Mouse (Mus musculus): Measurements from ENCODE around the gene Rmnd5b. TPM values are rescaled to one million over a fixed set of nuclear protein-coding genes. Genes with fewer than 3 reads are reported as not detected.

The Rmnd5b gene
- total and polyA plus RNA-seq, 3 experiments: 41.1 to 59.5 (median 46.7) TPM

DNA sequence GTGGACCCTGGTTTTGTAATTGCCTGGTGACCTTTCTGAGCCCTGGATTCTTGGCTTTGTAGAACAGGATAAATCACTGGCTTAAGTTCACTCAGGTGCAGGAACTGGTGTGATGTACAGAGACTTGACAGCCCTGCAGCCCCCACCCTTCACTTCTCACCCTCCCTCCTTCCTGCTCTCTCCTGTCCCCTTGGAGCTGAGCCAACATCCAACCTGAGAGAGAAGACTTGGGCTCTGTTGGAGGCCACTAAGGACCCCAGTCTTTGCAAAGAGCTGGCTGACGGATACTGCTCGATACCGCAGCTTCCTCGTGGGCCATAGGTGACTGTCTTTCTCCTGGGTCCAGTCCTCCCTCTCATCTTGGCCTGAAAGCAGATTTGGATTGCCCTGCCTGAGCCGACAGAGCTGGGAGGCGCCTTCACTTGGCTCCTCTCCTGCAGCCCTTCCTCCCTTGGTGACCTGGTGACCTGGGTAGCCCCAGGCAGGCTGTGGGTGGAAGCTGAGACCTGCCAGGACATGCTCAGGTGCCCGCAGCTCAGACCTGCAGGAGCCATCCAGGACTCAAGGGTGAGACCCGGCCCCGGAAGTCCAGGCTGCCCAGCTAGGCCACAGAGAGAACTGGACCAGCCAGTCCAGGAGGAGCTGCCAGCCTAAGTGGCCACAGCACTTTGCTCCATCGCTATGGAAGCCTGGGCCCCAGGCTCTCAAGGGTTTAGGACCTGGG lies 21.3 kb upstream of the Rmnd5b start:
- H3K9ac ChIP-seq (ENCODE audit: insufficient read depth, low read depth): no peak overlapping the region
- H3K4me3 ChIP-seq (replicated peaks in 1 of 3; ENCODE audit: low read depth in 2 of 3, low read length in 2 of 3, poor library complexity in 1 of 3): no peak overlapping the region
- H3K27ac ChIP-seq (ENCODE audit: insufficient read depth, low read depth): no peak overlapping the region
- no peaks in the 10 kb centered on the region for H3K79me2 ChIP-seq (replicated peaks; ENCODE audit: control insufficient read depth, extremely low read depth, insufficient read depth, poor library complexity, severe bottlenecking)
- peaks cover 0 to 13% of the 10 kb centered on the region in 2 experiments; a peak in 2 of 4 replicates for H3K4me1 ChIP-seq (ENCODE audit: control insufficient read depth in 1 of 2, insufficient read depth in 2 of 2)
- DNase-seq (ENCODE audit: extremely low read depth): no peak
- TF ChIP-seq ETS1 (conservative IDR thresholded peaks at IDR 0.05; ENCODE audit: low read depth, low read length): no peak
- TF ChIP-seq JUN (IDR thresholded peaks at IDR 0.05; ENCODE audit: insufficient read depth, low read depth, low read length): no peak
- no peak for TF ChIP-seq SIN3A (IDR thresholded peaks at IDR 0.05; ENCODE audit: low read length)
- TF ChIP-seq UBTF (IDR thresholded peaks at IDR 0.05; ENCODE audit: low read depth, low read length): no peak
- TF ChIP-seq POLR2AphosphoS2 (IDR thresholded peaks at IDR 0.05; ENCODE audit: low read depth, low read length): no peak
- TF ChIP-seq CHD2 (IDR thresholded peaks at IDR 0.05; ENCODE audit: low read length): no peak
- no peak for TF ChIP-seq USF1 (IDR thresholded peaks at IDR 0.05; ENCODE audit: low read depth, low read length)
- no peak for TF ChIP-seq RCOR1 (conservative IDR thresholded peaks at IDR 0.05; ENCODE audit: low read depth, low read length)
- TF ChIP-seq ELF1 (IDR thresholded peaks at IDR 0.05; ENCODE audit: low read depth, low read length): no peak
- no peak for TF ChIP-seq RAD21 (IDR thresholded peaks at IDR 0.05; ENCODE audit: low read depth, low read length)
- no peak for TF ChIP-seq BHLHE40 (IDR thresholded peaks at IDR 0.05; ENCODE audit: low read depth, low read length)
- no peak for TF ChIP-seq ZNF384 (IDR thresholded peaks at IDR 0.05; ENCODE audit: low read depth, low read length)
- TF ChIP-seq PAX5 (IDR thresholded peaks at IDR 0.05; ENCODE audit: low read length): no peak
- TF ChIP-seq MAZ (IDR thresholded peaks at IDR 0.05; ENCODE audit: low read depth, low read length): no peak
- no peak for TF ChIP-seq POLR2A (IDR thresholded peaks at IDR 0.05; ENCODE audit: low read depth, low read length)
- TF ChIP-seq JUND (conservative IDR thresholded peaks at IDR 0.05; ENCODE audit: low read depth, low read length): no peak
- no peak for TF ChIP-seq IRF4 (IDR thresholded peaks at IDR 0.05; ENCODE audit: low read depth, low read length)
- TF ChIP-seq MAX (IDR thresholded peaks at IDR 0.05; ENCODE audit: low read length): no peak
- TF ChIP-seq SMC3 (IDR thresholded peaks at IDR 0.05; ENCODE audit: low read depth, low read length): no peak
- no peak overlapping the region for H3K4me2 ChIP-seq (ENCODE audit: insufficient read depth, low read depth, poor library complexity, severe bottlenecking)
- peaks cover 6% of the 10 kb centered on the region for H3K9me3 ChIP-seq (replicated peaks; ENCODE audit: low read length)
- H3K36me3 ChIP-seq (replicated peaks in 1 of 2; ENCODE audit: control insufficient read depth in 1 of 2, insufficient read depth in 1 of 2, low read length in 1 of 2): peaks cover 5 to 21% of the 10 kb centered on the region in 2 experiments
- dilution Hi-C loops (cut with MboI; ENCODE audit: extremely low pct_ligation_motif_present, extremely low pct_unique_long_range_greater_than_20kb, low sequenced_read_pairs) (no loop called here), in situ Hi-C loops (cut with MboI; ENCODE audit: low pct_ligation_motif_present, low pct_unique_long_range_greater_than_20kb, low sequenced_read_pairs) (no loop called here)
- H3K27me3 ChIP-seq (replicated peaks): no peaks in the 10 kb centered on the region

DNA sequence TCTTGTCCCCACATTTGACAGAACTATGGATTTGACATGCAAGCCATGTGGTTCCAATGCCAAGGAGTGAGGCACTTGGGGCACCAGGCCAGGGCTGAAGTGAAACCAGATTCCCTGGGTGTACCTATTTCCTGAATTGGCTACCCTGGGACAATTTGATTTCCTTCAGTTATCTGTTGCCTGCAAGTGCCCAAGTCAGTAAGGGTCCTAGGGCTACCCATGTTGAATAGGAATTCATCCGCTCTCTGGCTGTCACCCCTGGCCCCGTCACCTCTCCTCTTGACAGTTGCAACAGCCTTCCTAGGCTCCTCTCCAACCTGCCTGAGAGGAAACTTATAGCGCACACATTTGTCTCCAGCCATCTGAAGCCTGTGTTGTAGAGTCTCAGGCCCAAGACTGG lies 19.2 kb upstream of the Rmnd5b start:
- Histone ChIP-seq H3K79me2 (replicated peaks; ENCODE audit: control insufficient read depth, extremely low read depth, insufficient read depth, poor library complexity, severe bottlenecking) (no peaks in the 10 kb centered on the region), H3K36me3 (replicated peaks in 1 of 2; ENCODE audit: control insufficient read depth in 1 of 2, insufficient read depth in 1 of 2, low read length in 1 of 2) (peaks cover 5 to 21% of the 10 kb centered on the region in 2 experiments), H3K4me1 (ENCODE audit: control insufficient read depth in 1 of 2, insufficient read depth in 2 of 2) (peaks cover 0 to 17% of the 10 kb centered on the region in 2 experiments; a peak in 2 of 4 replicates), H3K9ac (ENCODE audit: insufficient read depth, low read depth) (no peak overlapping the region), H3K9me3 (replicated peaks; ENCODE audit: low read length) (peaks cover 8% of the 10 kb centered on the region), H3K27ac (ENCODE audit: insufficient read depth, low read depth) (no peak overlapping the region), H3K4me3 (replicated peaks in 1 of 3; ENCODE audit: low read depth in 2 of 3, low read length in 2 of 3, poor library complexity in 1 of 3) (no peak overlapping the region), H3K27me3 (replicated peaks) (no peaks in the 10 kb centered on the region), H3K4me2 (ENCODE audit: insufficient read depth, low read depth, poor library complexity, severe bottlenecking) (no peak overlapping the region)
- no peak for DNase-seq (ENCODE audit: extremely low read depth)
- dilution Hi-C loops (cut with MboI; ENCODE audit: extremely low pct_ligation_motif_present, extremely low pct_unique_long_range_greater_than_20kb, low sequenced_read_pairs) (no loop called here), in situ Hi-C loops (cut with MboI; ENCODE audit: low pct_ligation_motif_present, low pct_unique_long_range_greater_than_20kb, low sequenced_read_pairs) (no loop called here)
- TF ChIP-seq POLR2AphosphoS2 (IDR thresholded peaks at IDR 0.05; ENCODE audit: low read depth, low read length) (no peak), SMC3 (IDR thresholded peaks at IDR 0.05; ENCODE audit: low read depth, low read length) (no peak), EP300 (IDR thresholded peaks at IDR 0.05; ENCODE audit: low read length) (no peak), CHD1 (IDR thresholded peaks at IDR 0.05; ENCODE audit: low read depth, low read length) (no peak), CHD2 (IDR thresholded peaks at IDR 0.05; ENCODE audit: low read length) (no peak), NRF1 (IDR thresholded peaks at IDR 0.05; ENCODE audit: low read depth, low read length) (no peak), HCFC1 (IDR thresholded peaks at IDR 0.05; ENCODE audit: low read depth, low read length) (no peak)

All from CH12.LX (cell line).